Mouse (Mus musculus): ENCODE data around the gene Plgrkt.

Gene Plgrkt

GRCm38 (mm10) chr19:29379839-29380603, 12.8 kb upstream of the Plgrkt start:
- DNase-seq (ENCODE audit: low spot score) = no peak

GRCm38 (mm10) chr19:29376382-29376781, 9.2 kb upstream of the Plgrkt start:
- no peak for DNase-seq (ENCODE audit: low spot score)

DNA sequence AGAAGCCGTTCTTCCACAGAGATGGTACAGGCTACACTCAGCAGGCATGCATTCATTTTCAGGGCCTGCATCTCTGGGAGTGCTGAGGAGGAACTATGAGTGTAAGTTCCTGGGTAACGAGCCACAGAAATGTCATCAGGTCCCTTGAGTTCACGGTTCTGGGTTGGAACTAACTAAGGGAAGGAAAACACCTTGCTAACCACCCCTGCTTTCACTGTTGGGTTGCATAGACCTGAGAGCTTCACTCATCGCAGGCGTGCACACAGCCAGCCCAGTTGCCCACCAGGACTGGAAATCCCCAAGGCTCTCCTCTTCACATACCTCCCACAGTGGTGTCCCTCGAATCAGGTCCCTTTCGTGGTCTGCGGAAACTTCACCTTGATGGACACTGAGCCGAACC, 7.8 kb upstream of the Plgrkt start:
- no peak for DNase-seq (ENCODE audit: low spot score)

DNA sequence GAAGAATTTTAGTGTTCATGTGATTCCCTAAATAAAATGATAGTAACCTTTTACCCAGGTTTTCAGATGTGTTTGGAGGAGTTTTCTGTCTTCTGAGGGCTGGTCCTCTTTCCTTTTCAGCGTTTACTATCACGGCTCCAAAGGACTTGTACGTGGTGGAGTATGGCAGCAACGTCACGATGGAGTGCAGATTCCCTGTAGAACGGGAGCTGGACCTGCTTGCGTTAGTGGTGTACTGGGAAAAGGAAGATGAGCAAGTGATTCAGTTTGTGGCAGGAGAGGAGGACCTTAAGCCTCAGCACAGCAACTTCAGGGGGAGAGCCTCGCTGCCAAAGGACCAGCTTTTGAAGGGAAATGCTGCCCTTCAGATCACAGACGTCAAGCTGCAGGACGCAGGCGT, 6.2 kb upstream of the Plgrkt start:
- no peak for DNase-seq (ENCODE audit: low spot score)

- DNase-seq (ENCODE audit: low spot score) = no peak
Measured at GRCm38 (mm10) chr19:29372621-29373020, 5.4 kb upstream of the Plgrkt start.

- DNase-seq (ENCODE audit: low spot score) = no peak
Measured at GRCm38 (mm10) chr19:29372138-29372537, 4.9 kb upstream of the Plgrkt start.

DNA sequence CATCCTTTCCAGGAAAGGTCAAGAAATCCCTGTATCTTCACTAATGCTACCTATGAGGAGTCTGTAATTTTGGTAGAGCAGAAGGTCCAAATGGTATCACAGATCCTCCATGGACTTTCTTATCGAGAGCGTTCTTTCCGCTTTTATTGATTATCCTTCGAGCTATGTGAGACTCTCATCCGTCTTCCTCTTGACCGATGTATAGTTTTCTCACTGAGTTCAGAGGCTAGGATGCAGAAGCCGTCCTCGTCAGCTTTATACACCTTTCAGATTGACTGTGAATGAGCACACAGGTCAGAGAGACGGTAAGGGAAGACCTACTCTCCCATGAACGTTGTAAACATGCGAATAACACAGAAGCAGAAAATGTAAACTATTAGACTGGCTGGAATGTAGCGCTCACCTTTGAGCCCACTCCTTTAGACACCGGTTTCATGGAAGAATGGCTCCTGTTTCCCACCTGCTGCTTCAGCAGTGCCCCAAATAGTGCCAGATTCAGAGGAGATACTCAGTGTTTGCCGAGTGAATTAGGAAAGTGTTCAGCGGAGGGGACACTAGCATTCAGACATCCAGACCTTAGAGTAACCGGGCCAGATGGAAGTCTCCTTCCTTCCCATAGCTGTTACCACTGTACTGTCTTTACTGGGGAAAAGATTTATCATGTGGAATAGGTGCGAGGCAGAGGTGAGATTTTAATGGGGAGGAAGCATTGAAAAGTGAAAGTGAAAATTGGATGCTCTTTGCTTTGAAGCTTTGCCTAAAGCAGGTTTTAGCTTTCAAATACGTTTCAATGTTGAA, 4.3 kb upstream of the Plgrkt start:
- DNase-seq (ENCODE audit: low spot score) = no peak

DNA sequence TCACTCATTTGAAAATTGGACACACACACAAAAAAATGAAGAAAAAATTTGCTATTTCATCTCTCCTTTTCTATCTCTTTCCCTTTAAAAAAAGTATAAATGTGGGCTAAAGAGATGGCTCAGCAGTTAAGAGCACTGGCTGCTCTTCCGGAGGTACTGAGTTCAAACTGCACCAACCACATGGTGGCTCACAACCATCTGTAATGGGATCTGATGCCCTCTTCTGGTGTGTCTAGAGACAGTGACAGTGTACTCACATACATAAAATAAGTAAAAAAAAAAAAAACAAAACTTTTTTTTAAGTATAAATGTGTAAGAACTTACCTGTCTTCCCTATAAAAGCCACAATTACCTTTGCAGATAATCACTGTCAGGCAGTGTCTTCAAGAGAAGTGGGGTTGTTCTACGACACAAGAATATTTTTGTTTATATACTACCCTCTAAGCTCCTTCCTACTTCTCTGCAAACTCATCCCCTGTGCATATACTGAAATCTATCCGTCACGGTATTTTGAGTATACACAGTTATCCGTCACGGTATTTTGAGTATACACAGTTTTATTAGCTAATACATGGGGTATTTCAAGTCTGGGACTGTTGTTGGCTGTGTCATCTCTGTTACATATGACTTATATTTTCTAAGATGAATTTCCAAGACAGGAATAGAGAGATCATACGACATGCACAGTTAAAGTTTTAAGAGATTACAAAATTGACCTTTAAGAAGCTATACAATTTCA, 3.5 kb upstream of the Plgrkt start:
- no peak for DNase-seq (ENCODE audit: low spot score)

GRCm38 (mm10) chr19:29370112-29370511, 2.9 kb upstream of the Plgrkt start:
- DNase-seq (ENCODE audit: low spot score) = no peak

GRCm38 (mm10) chr19:29368671-29369309, 1.6 kb upstream of the Plgrkt start:
- no peak for DNase-seq (ENCODE audit: low spot score)

- no peak for DNase-seq (ENCODE audit: low spot score)
Measured at GRCm38 (mm10) chr19:29368041-29368440, 851 bp upstream of the Plgrkt start.

DNA sequence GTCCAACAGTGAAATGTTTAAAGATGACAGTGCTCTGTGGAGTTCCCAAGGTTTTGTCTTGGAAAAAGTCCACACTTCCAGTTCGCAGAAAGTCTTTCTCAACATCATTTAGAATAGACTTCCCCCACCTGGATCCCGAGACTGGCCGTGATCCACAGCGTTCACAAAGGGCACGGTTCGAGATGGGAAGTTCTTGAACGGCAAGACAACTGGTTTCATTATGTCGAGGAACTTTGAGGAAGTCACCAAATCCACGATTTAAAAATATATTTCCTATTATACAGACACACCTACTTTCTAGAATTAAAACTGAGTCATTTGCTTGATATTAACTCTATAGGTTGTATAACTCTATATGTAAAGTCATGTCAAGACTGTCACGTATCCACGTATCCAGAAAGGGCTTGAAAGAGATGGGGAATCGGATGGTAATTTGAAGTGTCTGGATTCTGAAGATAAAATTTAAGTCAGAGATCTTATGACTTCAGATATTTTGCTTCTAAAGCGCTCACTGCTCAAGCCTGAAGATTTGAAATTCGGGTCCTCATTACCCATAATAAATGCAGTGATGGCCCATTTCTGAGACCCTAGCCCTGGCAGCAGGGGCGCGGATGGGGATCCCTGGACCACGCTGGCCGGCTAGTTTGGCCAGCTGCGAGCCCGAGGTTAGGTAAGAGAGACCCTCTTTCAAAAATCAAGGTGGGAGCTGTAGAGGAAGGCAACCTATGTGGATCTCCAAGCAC, 793 bp downstream of the Plgrkt start:
- DNase-seq (ENCODE audit: low spot score) = no peak

DNA sequence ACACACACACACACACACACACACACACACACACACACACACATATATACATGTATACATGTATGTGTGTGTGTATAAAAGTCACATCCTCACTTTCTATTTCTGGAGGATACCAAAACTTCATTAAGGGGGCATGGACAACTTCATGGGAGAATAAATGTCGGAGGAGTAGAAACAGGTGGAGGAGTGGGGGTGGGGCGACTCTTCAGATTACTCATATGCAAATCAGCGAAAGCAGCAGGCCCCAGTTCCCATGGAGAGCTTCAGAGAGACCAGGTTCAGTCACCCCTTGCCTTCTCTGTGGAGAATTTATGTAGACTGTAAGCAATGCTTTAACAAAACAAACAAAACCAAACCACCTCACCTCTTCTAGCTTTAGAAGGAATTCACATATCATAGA, 2.1 kb downstream of the Plgrkt start:
- no peak for DNase-seq (ENCODE audit: low spot score)

DNA sequence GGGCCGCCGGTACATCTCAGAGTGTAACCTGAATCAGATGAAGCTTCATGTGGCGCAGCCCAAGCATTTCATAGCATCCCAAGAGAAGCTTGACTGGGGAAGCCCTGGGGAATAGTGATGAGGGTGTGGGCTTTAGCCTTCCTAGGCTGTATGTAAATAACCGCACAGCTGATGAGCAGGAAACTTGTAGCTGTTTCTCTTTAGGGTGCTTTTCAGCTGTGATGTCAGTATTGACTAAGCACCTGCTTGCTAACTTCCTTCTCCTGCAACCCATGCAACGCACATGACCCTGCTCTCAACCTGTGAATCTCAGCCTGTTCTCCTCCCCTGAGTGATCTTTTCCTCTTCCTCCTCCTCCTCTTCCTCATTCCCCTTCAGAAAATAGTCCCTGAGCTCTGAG, 3.1 kb downstream of the Plgrkt start:
- DNase-seq (ENCODE audit: low spot score) = no peak

DNA sequence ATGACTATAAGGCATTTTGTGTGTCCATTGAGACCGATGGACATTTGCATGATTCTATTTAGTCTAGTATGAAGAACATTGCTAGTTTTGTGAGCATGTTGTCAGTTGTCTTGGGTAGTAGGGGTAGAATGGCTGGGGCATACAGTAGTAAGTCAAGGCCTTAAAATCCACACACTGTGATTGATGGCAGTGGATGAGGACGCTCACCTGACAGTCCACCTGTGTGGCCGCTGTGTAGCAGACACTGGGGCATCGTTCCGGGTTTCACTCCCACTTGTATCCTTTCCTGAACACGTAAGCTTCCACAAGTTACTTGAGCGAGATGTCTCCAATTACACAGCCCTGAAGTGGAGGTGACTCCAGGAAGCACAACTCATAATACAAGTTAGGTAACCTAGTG, 3.6 kb downstream of the Plgrkt start:
- DNase-seq (ENCODE audit: low spot score) = no peak

DNA sequence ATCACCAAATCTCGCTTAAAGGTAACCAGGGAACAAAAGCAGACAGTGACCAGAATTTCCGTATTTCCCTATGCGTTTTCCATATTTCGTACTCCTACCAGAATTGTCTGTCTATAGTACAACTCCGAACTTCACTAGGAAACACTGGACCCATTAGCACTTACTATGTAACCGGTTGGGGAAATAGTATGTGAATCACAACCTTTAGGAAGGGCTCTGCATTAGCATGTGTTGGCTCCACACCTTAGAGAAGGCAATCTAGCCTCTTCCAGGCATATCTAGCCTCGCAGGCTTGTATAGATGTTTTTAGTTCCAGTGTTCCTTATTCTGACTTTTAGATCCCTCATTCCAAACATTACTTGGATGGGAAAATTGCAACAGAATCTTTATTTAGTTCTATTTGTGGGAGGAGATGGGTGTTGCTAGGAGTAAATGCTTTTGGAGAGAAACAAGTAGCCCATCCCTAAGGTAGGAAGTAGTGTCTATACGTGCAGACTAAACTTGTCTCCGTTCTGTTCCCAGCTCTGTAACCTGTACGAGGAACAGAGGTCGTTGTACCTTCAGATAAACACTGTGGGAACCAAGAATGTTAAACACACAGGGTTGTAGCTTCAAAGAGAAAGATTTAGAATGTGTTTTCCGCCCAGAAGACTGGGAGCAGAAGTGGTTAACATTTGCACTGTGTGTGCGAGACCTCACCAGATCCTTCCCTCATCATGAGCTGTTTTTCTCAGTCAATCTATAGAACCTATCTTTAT, 4.8 kb downstream of the Plgrkt start:
- DNase-seq (ENCODE audit: low spot score) = no peak

- DNase-seq (ENCODE audit: low spot score) = peak; percentile 72
Measured at GRCm38 (mm10) chr19:29361468-29362130, 5.6 kb downstream of the Plgrkt start.

GRCm38 (mm10) chr19:29360251-29360650, 6.9 kb downstream of the Plgrkt start:
- DNase-seq (ENCODE audit: low spot score) = no peak

- no peak for DNase-seq (ENCODE audit: low spot score)
Measured at GRCm38 (mm10) chr19:29356281-29356680, 10.9 kb downstream of the Plgrkt start.
